Mouse (Mus musculus): ENCODE measurements around the gene Gldc.

Gene Gldc

GRCm38 (mm10) chr19:30108616-30109015 lies 66.6 kb downstream of the Gldc start:
- in situ Hi-C loops (cut with MboI, MseI): loop anchor here (25.0 kb wide), 1 partner anchor 1521 kb away; no protein-coding TSS in a partner anchor

GRCm38 (mm10) chr19:30107221-30107845 lies 67.9 kb downstream of the Gldc start:
- in situ Hi-C loops (cut with MboI, MseI): loop anchor here (25.0 kb wide), 1 partner anchor 1520 kb away; no protein-coding TSS in a partner anchor

GRCm38 (mm10) chr19:30105045-30105842 lies 70.0 kb downstream of the Gldc start:
- in situ Hi-C loops (cut with MboI, MseI): loop anchor here (25.0 kb wide), 1 partner anchor 1518 kb away; no protein-coding TSS in a partner anchor

GRCm38 (mm10) chr19:30102620-30103019 lies 72.6 kb downstream of the Gldc start:
- in situ Hi-C loops (cut with MboI, MseI): loop anchor here (25.0 kb wide), 1 partner anchor 1515 kb away; no protein-coding TSS in a partner anchor

GRCm38 (mm10) chr19:30100571-30100970 lies 74.7 kb downstream of the Gldc start:
- in situ Hi-C loops (cut with MboI, MseI): loop anchor here (25.0 kb wide), 1 partner anchor 1513 kb away; no protein-coding TSS in a partner anchor

- in situ Hi-C loops (cut with MboI, MseI): no loop called here
Measured at GRCm38 (mm10) chr19:30097039-30097438, 78.2 kb downstream of the Gldc start.

- in situ Hi-C loops (cut with MboI, MseI): no loop called here
Measured at GRCm38 (mm10) chr19:30096186-30096585, 79.0 kb downstream of the Gldc start.

- in situ Hi-C loops (cut with MboI, MseI): no loop called here
Measured at GRCm38 (mm10) chr19:30091644-30092295, 83.5 kb downstream of the Gldc start.

- in situ Hi-C loops (cut with MboI, MseI): no loop called here
Measured at GRCm38 (mm10) chr19:30090163-30090562, 85.1 kb downstream of the Gldc start.

- in situ Hi-C loops (cut with MboI, MseI): no loop called here
Measured at GRCm38 (mm10) chr19:30065797-30066196, 109.4 kb downstream of the Gldc start.

- in situ Hi-C loops (cut with MboI, MseI): no loop called here
Measured at GRCm38 (mm10) chr19:30054218-30054617, 121.0 kb downstream of the Gldc start.

- in situ Hi-C loops (cut with MboI, MseI): no loop called here
Measured at GRCm38 (mm10) chr19:30051479-30051878, 123.8 kb downstream of the Gldc start.

GRCm38 (mm10) chr19:30050584-30050983 lies 124.6 kb downstream of the Gldc start:
- in situ Hi-C loops (cut with MboI, MseI): no loop called here
